Mouse (Mus musculus) kidney, adult 18-20 months (tissue): ENCODE results near the gene Crybg3.

Experiments
- DNase-seq: peaks from one replicate; pipeline ENCODE4 v3.0.0; 2021

Crybg3 gene

DNA sequence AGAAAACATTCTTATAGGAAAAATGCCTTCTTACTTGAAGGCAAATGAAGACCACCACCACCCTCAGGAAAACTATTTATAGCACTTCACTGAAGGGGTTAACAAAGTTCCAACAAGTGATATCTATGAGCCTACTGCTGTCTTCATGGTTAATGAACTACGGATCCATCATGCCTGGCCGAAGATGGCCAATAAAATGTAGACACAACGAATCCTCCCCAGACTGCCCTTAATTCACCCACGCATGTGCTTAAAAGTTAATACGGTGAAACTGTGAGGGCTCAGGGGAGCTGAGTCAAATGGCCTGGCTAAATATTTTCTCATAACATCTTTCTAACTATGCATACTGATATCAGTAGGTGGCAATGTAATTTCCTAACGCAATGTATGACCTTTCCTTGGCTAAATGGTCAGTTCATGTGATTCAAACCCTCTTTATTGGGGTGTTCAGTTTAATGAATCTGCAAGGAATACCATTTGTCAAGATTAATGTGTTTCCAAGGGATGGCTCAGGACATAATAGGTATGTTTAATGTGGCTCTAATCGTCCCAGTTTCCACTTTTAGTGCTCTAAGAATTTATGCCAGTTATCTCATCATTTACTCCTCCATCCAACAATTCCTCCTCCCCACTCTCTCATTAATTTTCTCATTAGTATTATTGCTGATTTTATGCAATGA is 155.8 kb downstream of the Crybg3 start:
- DNase-seq, result no peak
